Mouse (Mus musculus): ENCODE results near the gene Col2a1.

- TF ChIP-seq POLR2A (IDR thresholded peaks at IDR 0.05; ENCODE audit: borderline replicate concordance, low read depth, low read length): no peak
- no peak for TF ChIP-seq CTCF (IDR thresholded peaks at IDR 0.05; ENCODE audit: low read depth, low read length)
Observed at GRCm38 (mm10) chr15:97991285-97991895, 13.1 kb downstream of the Col2a1 start.

Data from bone marrow macrophage, adult 2 months (primary cell).